Mouse (Mus musculus) heart, adult 9 months (tissue): Measurements from ENCODE around the gene Gpr89.

ENCODE experiments used
- DNase-seq, 2 experiments: peaks; one replicate each; pipeline ENCODE4 v3.0.0; 2022; ENCODE audit warnings: low spot score in 2 of 2

Gpr89 gene

GRCm38 (mm10) chr3:96823701-96824100, 81.4 kb downstream of the Gpr89 start:
- no peak for DNase-seq

DNA sequence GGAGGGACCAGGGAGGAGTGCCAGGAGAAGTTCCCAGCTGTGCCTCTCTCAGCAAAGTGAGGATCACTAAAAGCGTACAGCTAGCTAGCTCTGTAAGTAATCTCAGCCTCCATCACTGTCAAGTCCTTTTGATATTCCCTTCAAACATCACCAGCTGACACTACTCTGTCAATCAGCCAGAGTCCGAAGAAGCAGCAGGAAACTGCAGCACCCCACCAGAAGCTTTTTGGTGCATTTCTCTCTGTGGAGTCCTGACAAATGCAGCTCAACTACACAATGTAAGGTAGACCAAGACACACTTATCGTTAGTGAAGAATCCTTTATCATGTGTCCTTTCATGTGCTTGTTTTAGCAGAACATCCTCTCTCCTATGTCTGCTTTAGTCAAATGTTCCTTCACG, 83.6 kb downstream of the Gpr89 start:
- no peak for DNase-seq

GRCm38 (mm10) chr3:96820116-96820915, 84.8 kb downstream of the Gpr89 start:
- DNase-seq: no peak
